Mouse (Mus musculus): Measurements from ENCODE around the gene Wnt2b.
A peak's percentile ranks its signal among the peaks of the same experiment; 100 is the strongest.

DNA sequence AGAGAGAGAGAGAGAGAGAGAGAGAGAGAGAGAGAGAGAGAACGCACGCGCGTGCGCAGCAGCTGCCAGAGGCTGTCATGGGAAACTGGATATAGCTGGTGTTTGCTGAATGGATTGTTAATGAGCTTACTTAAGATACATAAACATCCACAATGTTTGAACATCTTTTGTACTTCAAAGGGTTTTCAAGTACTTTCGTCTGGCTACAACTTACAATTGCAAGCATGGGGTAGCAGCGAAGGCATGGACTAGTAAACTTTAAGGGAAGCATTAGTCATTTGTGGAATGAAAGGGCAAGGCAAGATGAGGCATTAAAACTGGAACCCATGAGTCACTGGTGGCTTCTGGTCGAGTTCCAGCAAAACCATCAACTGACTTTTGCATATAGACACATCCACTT is 38.8 kb upstream of the Wnt2b start:
- no peak for TF ChIP-seq POLR2A (IDR thresholded peaks at IDR 0.05; ENCODE audit: insufficient read length, low read depth)
- TF ChIP-seq TCF3 (IDR thresholded peaks at IDR 0.05; ENCODE audit: insufficient read length, low read depth) = no peak
- TF ChIP-seq CEBPB (IDR thresholded peaks at IDR 0.05; ENCODE audit: insufficient read depth, poor library complexity, severe bottlenecking) = no peak
- no peak for TF ChIP-seq MYOG (IDR thresholded peaks at IDR 0.05; ENCODE audit: control insufficient read depth in 1 of 3, insufficient read depth in 1 of 3, insufficient read length in 2 of 3, low read depth in 2 of 3)
- TF ChIP-seq USF1 (IDR thresholded peaks at IDR 0.05; ENCODE audit: low read depth) = no peak
- TF ChIP-seq SRF (IDR thresholded peaks at IDR 0.05; ENCODE audit: control insufficient read depth, insufficient read length, low read depth) = no peak
- peak in 2 of 3 experiments; percentile 3 to 45 for TF ChIP-seq MYOD1 (IDR thresholded peaks at IDR 0.05; ENCODE audit: control insufficient read depth in 1 of 3, insufficient read length in 2 of 3, low read depth in 2 of 3)
- no peak for TF ChIP-seq REST (IDR thresholded peaks at IDR 0.05; ENCODE audit: insufficient read depth, insufficient read length)
- no peak for TF ChIP-seq MAX (IDR thresholded peaks at IDR 0.05; ENCODE audit: low read depth)
- no peak for TF ChIP-seq E2F4 (IDR thresholded peaks at IDR 0.05; ENCODE audit: insufficient read depth)
- no peak for TF ChIP-seq POLR2AphosphoS2 (IDR thresholded peaks at IDR 0.05; ENCODE audit: insufficient read length, low read depth)

All from myocyte (in vitro differentiated cells).